Mouse (Mus musculus) cerebellum, postnatal 14 days (tissue): ENCODE results near the gene Slc16a3.

Experiments
- DNase-seq, 2 experiments: peaks; one replicate each; pipeline ENCODE4 v3.0.0; 2021; ENCODE audit warnings: mixed read lengths in 2 of 2

Gene Slc16a3

DNA sequence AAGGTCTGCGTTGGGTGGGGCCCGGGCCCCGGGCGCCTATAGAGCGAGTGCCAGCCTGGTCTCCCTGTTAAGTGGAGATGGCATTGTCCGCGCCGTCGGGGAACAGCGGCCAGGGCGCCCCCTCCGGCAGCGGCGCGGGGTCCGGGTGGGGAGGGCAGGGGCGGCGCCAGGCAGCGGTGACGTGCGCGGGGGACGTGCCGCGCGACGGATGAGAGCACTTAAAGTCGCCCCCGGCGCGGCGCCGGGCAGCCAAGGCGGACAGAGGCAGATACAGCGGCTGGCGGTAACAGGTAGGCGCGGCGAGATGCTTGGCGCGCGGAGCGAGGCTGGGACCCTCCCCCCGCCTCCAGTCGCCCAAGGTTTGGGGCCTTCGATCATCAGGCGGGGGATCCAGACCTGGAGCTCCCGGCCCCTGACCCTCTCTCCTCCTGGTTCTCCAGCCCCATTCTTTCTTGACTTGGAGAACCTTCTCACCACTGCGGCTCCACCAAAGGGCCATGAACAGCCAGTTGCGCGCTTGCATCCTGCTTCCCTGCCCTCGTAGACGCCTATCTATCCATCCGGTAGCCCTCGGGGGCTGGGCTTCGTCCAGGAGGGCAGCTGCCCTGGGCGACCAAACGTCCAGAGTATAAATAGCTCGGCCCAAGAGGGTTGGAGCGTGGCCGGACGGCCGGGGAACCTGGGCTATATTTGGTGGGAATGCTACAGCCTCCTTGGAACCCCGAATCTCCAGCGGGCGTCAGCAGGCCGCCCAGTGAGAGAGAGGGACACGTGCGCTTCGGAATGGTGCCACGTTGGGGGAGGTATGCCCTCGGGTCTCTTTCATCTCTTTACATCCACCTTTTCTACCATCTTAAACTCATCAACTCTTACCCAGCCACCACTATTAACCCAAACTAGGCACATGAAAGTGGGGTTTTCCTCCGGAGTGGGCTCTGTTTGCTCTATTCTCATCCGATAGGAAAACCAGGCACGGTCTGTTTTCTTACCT lies 876 bp downstream of the Slc16a3 start:
- DNase-seq: no peak

DNA sequence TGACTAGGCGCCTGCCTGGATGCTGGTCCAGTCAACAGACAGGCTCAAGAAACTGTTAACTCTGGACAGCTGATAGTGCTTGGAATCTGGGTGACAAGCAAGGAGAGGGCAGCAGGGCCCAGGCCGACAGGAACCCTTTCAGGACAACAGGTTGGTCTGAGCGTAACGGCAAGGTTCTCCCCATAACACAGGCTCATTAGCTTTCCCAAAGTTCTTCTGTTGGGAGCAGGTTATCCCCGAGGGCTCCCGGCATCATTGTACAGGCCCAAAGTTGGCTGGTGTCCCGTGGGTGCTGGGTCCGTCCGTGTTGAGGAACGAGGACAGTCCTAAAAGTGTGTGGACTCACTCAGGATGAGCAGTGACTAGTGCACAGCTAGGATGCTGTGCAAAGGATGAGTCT lies 1.6 kb downstream of the Slc16a3 start:
- peak in 1 of 2 experiments; percentile 37 for DNase-seq

DNA sequence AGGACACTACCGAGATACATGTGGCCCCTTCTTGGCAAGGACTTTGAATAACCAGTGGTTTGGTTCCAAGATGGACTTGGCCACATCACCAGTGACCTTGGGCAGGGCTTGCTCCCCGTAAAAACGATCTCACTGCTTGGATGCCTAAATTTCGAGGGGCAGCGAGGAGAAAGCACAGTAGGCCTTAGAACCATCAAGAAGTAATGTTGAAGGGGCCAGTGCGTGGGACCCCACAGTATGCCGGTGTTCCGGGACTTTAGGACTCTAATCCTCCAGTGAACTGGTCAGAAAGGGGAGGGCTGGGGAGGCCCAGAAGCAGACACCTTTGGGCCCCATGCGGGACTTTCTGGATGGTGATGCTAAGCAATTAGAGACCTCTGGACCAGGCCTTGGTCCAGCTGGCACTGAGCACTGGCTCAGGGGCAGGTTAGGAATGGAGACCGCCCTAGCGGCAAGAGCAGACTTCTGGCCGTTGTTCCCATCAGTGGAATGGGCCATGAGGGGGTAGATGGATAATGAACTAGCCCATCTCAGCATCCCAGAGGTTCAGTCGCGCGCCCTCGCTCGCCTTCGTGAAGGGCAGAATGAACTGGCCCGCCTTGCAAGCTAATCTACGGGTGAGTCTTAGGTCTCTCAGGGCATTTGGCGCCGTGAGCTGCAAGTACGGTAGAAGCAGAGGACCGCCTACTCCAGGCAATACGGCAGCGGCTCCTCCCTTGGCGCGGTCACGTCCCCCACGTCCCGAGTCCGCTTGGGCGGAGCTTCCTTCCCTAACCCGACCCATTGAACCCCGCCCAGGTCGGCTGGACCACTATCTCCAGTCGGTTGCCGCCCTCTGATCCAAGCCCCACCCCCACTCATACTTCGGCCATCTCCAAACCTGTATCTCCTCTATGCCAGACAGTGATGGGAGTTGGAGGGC lies 2.3 kb downstream of the Slc16a3 start:
- peak; percentile 91 for DNase-seq

DNA sequence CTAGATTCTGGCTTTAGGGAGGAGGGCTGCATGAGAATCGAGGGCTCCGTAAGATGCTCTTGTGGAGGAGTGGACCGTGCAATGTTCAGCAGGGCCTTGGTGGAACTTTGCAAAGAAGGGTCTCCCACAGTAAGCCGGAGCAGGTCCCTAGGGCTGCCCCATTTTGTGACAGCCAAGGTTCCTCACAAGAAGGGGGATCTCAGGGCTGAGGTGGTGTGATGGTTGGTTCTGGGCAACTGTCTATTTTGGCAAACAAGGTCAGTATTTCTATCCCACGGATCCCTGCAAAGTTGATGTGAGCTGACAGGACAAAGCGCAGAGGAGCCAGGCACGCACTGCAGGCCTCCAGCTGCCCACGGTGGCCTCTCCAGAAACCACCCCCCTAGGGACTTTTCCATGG lies 3.0 kb downstream of the Slc16a3 start:
- DNase-seq: peak; percentile 50 to 55

DNA sequence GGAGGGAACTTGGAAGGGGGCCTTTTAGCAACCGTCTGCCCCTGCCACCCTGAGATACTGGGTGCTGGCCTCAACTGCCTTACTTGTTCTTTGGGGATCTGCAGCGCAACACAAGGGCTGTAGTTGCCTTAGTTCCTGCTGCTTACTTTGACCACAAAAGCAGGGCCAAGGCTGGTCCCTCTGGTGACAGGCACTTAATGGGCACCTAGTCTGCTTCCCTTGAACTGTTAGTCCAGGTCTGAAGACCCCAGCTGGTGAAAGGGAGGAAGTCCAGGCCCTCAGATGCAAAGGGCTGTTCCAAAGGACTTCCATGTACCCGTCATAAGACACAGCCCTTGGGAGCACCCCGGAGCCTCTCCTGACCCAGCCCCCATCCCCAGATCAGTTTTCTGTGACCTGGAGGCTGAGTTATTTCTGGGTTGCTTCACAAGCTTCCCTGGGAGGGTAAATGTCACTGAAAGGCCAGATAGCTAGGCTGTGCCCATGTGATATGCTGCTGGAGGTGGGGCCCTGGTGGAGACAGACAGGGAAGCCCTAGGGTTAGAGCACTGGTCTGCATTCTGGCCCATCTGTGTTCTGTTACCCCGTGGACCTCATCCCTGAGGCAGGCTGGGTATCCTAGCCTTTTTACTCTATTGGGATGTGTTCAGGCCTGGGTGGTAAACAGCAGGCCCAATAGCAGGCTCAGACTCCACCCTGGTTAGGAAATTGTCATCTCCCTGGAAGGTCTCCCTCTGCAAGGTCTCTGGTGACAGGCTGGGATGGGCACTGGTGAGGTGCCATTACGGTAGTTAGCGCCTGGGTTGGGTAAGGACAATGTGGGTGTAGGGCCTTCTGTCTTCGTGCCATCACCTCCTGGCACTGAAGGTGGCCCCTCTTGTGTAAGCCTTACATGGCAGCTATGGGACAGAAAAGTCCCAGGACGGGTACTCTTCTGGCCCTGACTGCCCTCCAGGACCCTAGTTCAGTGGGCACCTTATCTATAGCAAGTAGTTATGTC lies 3.8 kb downstream of the Slc16a3 start:
- DNase-seq: no peak

DNA sequence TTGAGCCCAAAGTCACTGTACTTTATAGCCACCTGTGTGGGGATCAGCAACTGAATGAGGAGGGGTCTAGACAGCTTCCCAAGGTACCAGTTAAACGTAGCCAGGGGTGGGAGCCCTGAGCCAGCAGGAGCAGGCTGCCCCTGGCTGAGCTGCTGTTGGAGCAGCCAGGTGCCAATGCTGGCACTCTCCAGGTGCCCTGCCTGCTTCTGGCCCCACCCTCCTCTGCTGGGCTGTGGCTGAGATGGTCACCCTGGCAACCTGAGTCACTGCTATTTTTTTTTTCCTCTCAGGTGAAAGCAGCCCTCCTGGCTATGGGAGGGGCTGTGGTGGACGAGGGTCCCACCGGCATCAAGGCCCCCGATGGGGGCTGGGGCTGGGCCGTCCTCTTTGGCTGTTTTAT lies 6.7 kb downstream of the Slc16a3 start:
- DNase-seq: no peak

DNA sequence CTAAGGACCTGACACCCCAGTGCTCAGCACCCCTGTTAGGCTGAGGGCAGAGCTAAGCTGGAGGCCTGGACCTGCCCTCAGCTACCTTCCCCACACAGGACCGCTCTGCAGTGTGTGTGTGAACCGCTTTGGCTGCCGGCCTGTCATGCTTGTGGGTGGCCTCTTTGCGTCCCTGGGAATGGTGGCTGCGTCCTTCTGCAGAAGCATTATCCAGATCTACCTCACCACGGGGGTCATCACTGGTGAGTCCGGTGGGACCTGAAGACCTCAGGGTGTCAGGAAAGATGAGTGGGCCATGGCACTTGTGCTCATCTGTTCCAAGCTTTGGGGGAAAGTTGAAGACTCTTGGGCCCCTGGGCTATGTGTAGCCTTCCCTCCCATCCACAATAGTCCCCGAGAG lies 7.4 kb downstream of the Slc16a3 start:
- no peak for DNase-seq

DNA sequence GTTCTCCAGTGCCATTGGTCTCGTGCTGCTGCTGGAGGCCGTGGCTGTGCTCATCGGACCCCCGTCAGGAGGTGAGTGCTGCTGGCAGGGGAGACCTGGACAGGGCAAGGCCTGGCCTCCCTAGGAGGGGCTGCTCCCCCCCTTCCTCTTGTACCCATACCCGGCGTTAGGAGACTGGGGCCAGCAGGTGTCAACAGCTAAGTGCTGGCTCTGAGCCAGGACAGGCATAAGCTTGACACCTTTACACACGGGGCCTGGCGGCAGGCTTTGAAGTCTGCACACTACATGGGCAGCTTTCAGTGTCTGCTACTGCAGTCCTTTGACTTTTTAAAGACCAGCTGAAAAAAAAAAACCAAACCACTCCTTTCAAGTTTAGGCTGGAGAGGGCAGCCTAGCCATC lies 8.8 kb downstream of the Slc16a3 start:
- peak in 1 of 2 experiments; percentile 48 for DNase-seq

DNA sequence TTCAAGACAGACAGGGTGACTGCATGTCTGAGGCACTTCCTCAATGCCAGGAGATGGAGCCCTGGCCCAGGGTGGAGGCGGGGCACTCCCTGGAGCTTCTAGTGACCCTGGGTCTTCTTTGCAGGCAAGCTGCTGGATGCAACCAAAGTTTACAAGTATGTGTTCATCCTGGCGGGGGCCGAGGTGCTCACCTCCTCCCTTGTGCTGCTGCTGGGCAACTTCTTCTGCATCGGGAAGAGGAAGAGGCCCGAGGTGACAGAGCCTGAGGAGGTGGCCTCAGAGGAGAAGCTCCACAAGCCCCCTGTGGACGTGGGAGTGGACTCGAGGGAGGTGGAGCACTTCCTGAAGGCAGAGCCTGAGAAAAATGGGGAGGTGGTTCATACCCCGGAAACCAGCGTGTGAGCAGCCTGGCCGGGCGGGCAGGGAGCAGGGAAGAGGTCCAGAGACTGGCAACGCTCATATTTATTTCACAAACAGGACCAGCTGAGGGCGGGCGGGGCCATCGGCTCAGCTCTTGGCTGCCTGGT lies 9.5 kb downstream of the Slc16a3 start:
- no peak for DNase-seq

DNA sequence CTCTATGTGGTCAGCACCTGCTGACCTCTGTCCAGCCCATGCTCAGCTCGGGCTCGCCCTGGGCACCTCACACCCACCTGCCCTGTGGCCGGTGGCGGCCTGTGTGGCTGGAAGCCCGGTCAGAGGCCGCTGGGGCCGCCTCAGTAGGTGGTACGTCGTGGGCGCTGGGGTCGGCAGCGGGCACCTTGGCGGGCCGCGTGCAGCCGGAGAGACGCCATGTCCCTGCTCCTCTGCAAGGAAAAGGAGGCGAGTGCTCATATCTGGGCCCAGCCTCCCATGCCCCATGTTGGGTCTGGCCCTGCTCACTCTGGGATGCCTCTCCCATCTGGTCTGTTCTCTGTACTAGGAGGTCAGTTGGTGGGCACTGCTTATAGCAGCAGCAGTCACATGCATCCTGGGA lies 10.8 kb downstream of the Slc16a3 start:
- no peak for DNase-seq

DNA sequence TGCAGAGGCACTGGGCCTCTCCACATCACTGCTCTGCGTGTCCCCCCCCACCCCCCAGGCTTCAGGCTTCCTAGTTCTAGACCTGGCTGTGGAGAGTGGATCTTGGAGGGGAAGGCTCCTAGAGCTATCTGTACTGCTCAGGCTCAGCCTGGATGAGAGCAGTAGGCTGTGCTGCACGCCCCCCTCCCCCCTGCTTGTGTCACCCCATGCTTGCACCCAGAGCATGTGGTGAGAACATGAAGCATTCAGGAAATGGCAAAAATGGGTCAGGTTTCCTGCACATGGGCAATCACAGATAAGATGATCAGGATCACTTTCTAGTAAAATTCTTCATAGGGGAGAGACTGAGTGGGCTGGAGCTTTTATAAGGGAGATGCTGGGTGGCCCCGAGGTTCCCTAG lies 11.3 kb downstream of the Slc16a3 start:
- DNase-seq: no peak

DNA sequence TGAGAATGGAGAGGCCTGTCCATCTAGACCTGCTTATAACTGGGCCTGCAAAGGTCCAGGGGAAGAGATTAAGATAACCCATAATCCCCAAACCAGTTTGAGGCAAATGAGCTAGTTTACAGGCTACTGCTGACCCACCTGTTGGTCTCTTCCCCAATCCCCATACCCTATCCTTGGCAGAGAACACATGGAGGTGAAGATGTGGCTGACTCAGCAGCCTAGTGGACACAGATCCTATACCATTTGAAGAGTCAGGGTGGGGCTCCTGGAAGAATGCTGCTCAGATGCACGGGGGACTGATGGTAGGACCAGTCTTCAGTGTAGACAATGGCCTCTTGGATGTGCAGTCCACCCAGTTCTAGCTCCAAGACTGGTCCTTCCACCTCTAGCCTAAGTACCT lies 12.0 kb downstream of the Slc16a3 start:
- DNase-seq: no peak

DNA sequence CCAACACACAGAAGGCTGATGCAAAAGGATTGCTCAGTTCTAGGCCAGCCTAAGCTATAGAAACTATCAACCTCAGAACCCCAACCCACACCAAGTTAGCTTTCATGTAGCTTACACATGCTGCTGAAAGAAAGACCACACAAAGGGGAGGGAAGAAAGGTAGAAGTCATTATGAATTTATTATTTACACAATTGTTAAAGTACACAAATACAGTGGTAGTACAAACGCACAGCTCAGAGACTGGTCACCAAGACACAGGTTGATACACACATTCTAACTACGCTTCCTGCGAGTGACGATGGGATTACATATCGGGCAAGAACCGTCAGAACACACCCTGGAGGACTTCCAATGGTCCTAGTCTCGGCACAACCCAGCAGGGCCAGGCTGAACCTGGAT lies 13.3 kb downstream of the Slc16a3 start:
- no peak for DNase-seq

DNA sequence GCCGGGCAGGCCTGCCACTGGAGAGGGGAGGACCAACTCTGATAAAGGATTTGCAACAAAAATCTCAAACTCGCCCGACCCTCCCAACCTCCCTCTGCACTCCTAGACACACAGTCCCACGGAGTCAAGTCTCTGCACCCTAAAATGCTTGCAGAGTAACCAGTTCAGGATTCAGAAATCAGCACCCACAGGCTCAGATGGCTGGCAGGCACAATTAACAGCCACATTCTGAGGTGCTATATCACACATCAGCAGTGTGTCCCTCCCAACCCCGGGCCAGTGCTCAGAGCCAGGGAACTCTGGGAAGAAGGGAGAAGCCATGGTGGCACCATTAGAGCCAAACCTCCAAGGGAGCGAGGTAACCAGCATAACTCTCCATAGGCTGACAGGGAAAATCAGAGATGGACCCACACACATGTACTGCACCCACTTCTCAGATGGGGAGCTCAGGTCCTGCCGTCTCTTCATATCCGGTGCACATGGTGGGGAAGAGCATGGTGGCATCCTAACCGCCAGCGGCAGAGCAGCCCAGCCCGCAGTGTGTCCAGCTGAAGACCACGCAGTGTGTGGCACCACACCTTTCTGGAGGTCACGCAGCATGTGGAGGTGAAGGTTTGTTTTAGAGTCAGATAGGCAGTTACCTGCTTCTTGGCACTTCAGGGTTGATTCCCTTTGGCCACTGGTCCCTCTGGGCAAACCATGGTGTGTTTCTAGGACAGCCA lies 13.9 kb downstream of the Slc16a3 start:
- DNase-seq: no peak

DNA sequence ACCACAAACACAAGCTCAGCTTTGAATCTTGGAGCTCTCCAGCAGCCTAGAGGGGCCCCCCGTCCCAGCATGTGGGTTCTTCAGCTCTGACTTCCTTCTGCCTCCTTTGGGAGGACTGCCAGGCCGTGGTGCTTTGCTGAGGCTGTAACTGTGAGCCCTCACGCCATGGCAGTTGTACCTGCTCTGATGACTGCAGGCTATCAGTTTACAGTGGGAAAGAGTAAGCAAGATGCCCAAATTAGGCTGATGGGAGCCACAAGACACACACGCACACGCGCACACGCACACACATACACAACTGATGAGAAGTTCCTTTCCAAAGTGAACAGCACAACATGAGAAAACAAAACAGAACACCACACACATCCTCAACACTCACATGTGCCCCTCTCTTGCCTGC lies 14.6 kb downstream of the Slc16a3 start:
- no peak for DNase-seq

DNA sequence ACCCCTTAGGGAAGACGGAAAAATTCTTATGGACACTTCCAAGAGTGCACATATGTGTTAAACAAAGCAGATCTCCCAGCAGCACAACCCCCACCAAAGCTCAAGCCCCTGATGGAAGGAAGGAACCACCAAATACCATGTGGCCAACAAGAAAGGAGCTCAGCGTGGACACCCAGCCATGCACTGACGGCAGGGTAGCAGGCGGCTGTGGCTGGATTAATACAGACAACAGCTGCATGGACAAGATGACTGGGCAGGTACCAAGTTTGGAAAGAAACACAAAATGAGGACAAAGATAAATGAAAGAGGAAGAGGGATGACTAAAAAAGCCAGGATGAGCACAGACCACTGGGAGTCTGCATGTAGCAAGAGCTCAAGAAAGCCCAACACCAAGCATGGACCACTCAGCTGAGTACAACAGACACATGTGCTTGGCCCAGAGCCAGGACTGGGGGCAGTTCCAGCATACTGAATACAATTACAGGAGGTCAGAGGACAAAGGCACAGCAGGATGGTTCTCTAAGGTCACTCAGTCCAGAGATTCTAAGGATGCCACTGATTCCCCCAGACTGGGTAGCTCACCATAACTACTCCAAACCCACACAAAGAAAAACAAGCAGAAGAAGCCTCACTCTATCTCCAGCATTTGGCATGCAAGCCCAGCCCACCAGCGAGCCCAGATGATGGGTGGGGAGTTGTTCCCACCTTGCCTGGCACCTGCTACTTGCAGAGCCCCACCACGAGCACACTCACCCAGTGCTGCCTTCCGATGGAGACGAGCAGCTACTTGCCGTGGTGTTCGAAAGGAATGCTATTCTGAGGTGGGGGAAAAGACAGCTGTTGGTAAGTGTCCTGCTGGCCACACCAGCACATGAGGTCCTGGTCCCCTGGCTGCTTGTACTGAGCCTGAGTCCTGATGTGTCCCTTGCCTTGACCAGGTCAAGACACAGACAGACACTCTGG lies 16.2 kb downstream of the Slc16a3 start:
- DNase-seq: no peak

DNA sequence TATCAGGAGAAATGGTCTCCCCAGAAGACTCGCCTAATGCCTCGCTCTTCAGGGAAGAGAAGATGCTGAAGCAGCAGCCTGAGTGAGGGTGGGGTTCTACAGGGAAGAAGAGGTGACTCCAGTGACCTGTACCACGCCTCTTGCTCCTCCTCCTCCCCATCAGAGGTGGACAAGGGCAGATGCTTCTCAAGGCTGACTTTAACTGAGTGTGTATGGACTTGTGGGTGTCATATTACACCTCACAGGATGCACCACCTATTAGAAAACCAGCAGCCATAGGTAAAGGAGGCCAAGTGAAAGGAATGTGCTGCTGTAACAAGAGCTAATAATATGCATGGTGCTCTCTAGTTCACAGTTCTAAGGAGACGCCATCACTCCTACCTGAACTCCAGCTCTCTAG lies 17.3 kb downstream of the Slc16a3 start:
- no peak for DNase-seq

DNA sequence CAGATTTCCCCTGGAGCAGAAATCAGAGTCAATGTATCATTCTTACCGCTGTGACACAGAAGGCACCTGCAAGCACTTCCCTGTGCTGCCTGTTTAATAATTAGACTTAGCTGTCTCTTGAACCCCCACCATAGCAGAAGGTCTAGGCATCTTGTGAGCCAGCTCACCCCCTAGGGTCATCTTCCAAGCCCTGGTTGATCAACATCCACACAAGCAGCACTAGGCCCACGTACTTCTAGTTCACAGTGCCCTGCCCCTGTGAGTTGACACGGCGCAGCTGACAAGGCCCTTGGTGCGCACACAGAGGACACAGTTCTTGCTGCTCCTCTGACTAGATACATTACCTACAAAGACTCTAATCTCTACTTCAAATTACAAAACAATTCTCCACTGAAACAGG lies 21.5 kb downstream of the Slc16a3 start:
- no peak for DNase-seq

DNA sequence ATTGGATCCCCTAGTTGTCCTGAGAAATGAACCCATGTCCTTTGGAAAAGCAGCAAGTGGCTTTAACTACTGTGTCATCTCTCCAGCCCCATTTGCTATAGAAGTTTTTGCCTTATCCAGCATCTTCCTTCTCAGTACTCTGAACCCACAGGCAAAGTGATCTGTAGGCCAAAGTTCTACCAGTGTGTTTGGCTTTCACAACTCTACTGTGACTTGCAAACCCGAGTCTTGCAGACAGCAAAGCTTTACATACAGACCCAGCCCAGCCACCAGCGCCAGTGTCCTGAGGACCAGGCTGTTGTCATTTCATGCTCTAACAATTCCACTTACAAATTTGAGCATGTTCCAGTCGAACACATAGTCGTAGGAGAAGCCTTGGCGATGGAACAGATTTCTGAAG lies 23.0 kb downstream of the Slc16a3 start:
- no peak for DNase-seq

DNA sequence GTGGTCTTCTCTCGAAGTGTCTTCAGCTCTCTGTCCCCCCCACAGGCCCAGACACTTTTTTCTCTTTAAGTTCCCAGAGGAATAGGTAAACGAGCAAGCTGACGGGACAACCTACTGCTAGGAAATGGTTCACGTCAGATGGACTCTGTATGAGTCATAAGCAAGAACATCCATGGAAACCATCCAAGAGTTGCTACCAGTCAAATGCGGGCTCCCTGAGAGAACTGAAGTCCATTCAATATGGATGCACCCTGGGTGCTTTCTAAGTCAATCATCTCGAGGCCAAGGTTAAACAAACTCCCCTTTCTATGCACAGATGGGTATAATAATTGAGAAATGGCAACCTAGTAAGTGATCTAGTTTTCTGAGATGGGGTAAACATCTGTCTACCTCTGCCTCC lies 25.0 kb downstream of the Slc16a3 start:
- DNase-seq: no peak
